Mouse (Mus musculus): ENCODE measurements around the gene Cdc7.

Gene Cdc7

DNA sequence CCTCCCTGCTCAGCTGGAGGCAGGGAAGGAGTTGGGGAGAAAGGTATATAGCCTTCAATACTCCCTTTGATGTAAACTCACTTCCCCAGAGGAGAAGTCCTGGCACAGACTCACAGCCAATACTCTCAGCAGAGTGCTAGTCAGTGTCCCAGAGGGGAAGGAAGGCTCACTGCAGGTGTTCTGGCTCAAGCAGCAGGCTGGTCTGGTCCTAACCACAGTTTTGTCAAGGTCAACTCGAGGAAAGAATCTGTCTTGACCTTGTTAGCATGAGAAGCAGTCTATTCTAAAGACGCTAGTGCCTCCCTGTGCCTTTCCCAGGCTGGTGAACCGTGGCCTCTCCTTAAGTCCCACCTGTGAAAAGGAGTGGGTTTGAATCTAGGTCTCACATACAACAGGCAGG, 30.6 kb downstream of the Cdc7 start:
- DNase-seq: no peak

DNA sequence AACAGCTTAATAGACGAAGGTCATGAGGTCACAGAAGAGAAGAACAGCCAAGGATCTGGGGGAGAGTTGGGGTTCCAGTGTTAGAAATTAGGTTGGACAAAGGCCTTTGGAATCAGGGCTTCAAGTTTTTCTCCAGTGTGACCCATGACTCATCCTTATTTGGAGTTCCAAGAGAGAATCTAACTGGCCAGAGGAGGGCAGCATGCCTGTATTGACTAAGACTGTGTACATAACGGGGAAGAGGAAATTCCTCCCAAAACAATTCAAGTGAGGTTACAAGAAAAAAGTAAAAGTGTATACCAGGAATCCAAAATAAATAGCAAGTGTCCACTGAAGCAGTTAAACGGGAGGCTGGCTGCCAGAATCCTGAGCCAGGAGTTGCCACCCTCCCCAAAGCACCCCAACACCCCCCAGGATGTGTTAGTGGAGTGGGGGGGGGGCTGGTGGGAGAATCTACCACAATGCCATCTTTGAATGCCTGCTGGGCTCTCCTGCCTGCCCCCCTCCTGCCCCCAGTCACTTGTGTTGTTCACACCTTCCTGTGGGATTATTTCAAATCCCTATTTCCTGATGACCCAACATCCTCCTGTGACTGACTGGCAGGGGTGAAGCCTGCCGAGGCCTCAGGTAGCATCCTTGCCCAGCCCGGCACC, 31.9 kb downstream of the Cdc7 start:
- peak; percentile 85 for DNase-seq

DNA sequence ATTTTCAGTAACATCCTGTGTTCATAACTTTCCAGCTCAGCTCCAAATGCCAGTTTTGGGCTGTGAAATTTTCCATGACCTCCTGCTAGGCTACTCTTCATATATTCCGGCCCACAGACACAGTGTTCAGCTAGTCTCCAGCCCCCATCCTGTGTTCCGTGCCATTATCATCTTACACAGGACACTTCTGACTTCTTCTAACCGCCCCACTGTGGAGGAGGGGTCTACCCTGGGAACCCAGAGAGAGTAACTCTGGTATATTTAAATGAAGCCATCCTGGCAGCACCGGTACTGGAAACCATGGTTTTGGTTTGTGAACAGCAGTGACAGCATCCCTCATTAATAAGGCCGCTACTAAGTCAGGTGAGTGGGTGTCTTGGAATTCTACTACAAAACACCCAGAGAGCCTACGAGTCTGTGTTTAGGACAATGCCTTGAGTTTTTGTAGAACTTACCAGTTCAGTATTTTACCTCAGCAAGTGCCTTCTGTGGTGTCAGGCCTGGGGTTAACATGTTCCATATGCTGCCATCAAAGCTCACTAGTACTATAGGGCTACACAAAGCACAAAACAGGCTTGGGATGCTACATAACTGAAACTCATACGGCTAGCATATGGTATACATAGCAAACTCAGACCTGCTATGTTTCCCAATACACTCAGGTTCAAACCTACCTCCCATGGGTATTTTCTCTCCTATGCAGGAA, 32.6 kb downstream of the Cdc7 start:
- no peak for DNase-seq

DNA sequence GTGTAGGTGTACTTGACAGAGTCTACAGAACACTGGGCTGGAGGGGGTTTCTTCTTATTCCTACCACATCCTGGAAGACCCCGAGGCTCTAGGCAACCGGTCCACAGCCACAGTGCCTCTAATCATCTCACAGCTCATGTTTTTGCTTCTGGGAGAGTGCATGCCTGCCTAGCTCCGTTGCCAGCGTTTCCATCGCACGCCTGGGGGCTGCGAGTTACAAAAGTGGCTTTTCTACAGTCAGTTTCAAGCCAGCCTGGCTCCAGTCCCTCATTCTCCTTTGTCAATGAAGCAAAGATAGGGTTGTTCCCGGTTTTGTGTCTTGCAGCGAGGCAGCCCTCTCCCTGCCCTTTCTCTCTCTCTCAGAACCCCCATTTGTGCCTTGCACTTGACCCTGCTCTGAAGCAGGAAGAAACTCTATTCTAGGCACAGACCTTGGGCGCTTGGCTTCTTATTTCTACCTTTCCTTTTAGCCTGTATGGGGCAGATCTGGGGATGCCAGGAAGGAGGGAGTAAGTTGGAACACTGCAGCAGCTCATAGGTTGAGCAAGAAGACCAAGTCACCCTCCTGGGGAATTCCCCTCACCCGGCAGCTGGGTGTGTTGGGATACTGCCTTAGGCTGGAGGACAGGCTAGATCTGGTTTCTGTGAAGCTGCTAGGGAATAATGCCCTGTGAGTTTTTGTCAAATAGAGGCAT, 37.4 kb downstream of the Cdc7 start:
- DNase-seq: no peak

DNA sequence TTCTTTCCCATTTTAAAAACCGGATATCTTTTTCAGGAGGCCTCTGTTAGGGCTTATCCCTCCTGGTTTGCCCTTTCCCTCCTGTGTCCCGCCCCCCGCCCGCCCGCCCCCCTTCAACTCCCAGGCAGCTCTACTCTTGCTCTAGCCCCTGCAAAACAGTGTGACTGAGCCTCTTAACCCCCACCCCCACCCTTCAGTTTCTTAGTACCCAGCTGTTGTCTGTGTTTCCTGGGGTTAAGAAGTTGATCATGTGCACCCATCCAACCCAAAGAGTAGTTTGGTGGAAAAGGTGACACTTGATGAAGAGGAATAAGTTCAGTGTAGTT, 37.9 kb downstream of the Cdc7 start:
- no peak for DNase-seq

DNA sequence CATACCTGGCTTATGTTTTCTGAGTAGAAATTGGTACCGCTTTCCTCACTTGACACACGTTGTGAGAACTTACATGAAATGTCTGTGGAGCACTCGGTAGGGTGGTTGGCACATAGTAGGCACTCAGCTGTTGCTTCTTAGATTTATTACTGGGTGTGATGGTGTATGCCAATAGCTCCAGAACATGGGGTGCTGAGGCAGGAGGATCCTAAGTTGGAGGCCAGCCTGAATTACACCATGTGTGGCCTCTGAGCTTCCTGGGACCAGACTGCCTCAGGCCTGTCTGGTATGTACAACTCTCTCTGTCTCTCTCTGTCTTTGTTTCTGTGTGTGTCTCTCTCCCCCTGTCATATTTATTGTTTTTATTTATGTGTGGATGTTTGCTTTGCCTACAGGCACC, 45.6 kb downstream of the Cdc7 start:
- DNase-seq: no peak

DNA sequence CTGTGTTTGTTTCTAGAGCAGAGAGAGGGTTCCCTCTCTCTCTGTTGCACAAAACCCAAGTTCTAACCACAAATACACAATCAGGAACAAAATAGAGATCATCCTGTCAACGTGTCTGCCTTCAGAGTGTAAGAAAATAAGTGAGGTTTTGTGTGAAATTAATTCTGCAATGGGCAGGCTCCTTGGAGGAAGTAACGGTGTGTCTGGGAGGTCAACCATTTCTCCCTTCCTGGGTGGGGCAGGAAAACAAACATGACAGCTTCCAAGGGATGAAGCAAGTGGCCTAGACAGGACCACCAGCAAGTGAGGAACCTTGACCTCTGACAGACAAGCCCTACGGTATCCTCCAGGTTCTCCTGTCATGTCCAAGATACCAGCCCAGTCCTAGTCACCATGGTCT, 46.2 kb downstream of the Cdc7 start:
- no peak for DNase-seq

DNA sequence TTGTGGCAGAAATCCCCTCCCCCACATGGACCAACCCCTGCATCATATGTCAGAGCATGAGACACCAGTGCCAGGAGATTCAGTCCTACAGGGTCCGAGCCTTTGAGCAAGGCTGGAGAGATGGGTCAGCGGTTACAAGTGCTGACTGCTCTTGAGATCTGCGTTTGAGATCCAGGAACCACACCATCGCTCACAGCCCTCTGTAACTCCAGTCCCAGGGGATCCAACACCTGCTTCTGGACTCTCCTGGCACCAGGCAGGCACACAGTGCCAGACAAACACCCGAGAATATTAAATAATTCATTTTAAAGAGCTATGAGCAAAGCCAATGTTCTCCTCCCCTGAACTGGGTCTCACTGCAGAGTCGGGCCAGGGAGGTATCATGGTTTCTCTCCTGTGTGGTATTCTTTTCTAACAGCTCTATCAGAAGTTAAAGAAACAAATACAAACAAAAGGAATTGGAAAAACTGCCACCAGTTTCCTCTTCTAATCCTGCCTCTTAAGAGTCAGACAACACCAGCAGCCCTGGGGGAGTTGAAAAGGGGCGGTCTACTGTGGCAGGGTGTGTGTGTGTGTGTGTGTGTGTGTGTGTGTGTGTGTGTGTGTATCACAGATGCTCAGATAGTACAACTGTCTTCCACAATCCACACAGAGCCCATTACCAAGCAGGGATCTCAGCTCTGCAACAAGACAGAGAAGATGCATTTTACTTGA, 47.4 kb downstream of the Cdc7 start:
- DNase-seq: no peak

DNA sequence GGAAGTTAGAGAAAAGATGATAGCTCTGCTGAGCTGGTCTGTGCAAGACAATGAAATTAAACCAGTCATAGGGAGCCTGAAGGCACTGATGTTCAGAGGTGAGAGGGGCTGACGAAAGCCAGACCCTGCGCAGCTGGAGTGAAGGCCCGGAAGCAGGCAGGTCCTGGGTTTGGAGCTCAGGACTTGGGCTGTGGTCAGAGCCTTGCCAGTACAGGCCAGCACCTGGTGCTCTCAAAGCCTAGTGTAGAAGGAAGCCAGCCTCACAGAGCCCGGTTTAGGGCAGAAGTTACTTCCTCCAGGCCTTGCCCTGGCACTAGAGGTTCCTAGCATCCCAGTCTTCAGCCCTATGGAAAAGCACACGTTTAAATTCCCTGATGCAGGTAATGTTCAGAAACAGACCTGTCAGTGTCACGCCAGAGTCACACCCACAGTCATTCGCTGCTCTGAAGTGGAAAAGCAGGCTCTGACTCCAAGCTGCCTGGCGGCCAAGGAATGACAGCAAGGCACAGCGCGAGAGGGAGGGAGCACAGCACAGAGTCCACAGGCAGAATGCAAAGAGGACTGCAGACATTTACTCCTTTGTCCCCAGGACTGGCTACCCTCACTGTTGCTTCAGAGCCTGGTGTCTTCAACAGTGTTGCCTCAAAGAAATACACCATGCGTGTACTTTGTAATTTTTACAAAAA, 48.1 kb downstream of the Cdc7 start:
- no peak for DNase-seq

DNA sequence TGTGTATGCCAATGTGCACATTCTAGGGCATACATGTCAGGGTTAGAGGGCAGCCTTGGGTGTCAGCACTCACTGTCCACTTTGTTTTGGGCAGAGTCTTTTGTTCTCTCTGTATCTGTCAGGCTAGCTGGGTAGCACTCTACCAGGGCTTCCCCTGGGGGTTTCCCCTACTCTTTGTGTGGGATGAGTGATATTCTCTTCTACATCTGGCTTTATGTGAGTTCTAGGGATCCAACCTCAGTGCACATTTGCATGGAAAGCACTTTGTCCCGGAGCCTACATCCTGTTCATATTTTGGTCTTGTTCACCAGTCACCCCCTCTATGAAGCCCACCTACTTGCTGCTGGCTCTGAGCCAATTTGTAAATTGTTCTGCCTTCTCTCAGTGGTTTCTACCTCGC, 49.3 kb downstream of the Cdc7 start:
- DNase-seq: no peak

DNA sequence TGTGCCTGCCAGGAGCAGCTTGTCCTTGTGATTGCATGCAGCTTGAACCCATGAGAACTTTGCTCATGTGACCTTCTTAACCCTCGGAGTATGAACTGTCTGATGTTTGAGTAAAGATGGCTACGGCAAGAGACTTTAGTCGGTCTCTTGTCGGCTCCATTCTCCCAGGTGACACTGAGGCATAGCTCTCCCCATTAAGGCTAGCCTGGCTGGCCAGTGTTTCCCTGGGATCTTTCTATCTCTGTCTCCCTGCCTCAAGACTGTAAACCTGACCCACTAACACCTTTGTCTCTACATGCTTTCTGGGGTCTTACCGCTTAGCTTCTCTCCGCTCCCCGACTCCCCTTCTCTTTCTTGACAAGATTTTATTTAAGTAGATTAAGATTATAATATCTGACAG, 50.0 kb downstream of the Cdc7 start:
- DNase-seq: no peak

DNA sequence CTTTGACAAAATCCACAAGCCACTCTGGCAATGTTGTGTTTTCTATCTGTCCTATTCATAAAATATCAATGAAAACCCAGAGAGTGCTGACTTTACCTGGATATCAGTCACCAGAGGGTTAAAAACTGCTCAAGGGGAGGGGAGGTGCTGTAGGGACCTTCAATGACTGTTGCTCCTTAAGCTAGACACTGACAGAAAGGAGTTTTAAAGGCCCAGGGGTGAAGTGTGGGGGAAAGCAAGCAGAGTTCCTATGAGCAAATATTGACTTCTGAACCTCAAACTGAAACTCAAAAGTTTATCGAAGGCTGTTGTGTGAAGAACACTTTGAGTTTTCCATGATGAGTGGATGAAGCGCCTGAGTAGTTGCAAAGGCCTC, 50.9 kb downstream of the Cdc7 start:
- no peak for DNase-seq

DNA sequence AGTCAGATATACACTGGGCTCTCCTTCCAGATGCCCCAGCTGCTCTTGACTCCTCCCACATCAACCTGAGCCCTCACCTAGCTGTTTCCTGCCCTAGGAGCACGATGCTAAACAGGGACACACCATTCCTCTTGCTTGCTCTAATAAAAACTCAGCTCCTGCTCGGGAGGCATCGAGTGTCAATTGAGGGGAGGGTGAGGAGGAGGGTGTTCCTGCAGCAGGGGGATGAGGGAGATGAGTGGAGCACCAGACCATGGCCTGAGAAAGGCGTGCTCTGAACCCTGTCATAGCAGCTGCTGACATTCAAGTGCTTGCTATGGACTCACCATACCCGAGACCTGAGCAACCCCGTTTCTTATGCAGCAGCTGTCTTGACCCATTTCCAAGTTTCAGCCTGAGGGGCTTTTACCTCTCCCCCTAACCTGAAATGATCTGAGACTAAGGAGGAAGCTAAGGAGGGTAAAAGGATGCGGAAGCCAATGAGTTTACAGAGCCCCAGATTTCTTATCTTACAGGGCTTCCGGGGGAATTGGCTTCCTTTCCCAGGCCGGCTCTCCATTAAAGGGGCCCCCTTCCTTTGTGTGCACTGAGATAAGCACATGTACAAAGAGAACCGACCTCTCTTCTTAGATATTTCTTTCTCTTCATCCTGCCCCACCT, 51.4 kb downstream of the Cdc7 start:
- no peak for DNase-seq

DNA sequence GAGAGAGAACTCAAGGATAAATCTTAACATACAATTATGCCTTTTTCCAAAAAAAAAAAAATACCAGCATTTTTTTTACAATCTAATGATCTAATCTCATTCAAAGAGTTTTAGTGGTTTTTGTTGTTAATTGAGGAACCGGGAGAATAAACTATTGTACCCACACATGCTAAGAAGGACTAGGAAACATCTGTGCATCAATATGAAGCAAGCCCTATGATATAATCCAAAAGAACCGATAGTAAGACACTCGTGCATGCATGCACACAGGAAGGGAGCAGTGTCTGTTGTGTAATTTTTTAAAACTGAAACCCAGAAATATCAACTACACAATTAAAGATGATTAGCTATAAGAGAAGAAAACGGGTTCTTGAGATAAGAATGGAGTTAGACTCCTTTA, 52.4 kb downstream of the Cdc7 start:
- no peak for DNase-seq

DNA sequence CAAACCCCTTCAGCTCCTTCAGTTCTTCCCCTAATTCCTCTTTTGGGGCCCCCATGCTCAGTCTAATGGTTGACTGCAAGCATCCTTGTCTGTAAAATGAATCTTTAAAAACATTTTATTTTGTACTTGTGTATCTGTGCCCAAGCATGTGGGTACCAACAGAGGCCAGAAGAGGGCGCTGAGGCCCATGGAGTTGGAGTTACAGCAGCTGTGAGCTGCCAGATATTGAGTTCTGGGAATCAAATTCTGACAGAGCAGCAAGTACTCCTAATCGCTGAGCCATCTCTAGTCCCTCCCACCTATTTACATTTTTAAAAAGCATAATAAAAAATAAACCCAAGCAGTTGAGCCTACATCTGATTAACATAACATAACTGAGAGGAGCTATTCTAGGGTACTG, 53.4 kb downstream of the Cdc7 start:
- DNase-seq: no peak

DNA sequence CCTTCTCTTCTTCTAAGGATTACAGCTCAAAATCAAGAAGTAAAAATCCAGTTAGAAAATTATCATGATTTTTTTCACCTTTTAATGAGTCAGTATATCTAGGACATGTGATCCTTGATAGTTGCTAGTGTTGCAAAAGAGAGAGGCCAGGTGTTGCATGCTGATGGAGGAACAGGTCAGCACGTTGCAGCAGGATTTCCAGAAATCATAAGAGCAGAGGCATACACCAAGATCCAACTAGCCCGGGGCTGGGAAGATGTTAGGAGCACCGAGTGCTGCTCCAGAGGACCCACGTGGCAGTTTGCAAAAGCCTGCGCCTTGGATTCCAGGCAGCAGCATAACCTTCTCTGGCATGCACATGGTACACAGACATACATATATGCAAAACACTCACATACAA, 54.9 kb downstream of the Cdc7 start:
- no peak for DNase-seq

DNA sequence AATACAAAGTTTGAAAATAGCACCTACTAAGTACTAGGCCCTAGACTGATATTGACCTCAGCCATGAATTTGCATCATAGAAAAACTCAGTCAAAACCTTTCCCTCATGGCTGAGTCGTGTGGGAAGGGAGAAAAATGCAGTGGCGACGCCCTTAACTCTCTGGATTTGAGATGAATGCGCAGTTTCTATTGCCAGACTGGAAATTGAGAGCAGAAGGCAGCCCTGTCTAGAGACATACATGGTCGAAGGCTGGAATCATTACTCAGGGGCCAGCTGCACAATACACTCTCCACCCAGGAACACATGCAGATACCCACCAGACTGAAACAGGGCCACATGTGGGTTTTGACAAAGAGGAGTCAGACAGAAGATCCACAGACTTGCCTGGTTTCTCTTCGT, 55.8 kb downstream of the Cdc7 start:
- DNase-seq: no peak

DNA sequence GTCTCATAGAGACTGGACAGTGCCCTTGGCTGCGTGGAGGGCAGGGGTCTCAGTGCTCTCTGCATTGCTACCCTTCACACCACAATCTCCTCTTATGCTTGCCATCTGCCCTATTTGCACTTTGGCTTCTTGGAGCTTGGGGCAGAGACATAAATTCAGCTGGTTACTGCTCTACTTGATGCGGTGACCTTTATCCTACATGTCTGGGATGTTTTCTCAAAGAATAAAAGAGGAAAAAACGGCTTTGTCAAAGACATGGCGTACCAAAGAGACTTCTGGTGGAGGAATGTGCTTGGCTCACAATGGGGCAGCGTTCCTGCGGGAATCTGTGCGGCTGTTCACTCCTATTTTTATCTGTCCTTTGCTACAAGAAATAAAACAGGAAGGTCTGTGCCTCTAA, 56.2 kb downstream of the Cdc7 start:
- DNase-seq: no peak

DNA sequence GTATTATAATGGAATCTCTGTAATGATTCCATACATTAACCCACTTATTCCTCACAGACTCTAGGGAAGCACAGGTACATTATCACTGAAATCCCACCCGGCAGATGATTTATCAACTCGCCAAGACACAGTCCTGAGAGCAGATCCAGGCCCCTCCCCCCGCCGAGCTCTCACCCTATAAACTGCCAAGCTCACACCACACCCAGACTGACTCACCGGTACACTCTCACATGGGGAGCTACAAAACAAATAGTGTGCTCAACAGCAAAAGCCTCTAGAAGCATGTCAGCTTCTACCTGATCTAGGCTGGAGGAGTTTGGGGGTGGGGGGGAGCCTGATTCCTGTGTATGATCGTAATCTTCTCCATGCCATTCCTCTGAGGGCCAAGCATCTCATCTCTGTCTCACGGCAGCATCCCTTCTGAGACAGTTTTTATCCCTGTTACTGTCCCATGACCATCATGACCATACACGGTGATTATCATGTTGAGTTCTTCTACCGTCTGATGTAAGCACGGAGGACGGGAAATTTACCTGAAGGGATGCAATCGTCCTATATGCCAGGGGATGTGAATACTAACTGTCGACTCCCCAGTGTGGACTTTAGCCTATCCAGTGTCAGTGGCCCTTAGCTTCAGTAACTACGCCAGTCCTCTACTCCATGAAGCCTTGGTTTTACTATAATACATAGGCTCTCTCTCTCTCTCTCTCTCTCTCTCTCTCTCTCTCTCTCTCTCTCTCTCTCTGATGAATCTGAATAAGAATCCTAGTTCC, 57.4 kb downstream of the Cdc7 start:
- no peak for DNase-seq

DNA sequence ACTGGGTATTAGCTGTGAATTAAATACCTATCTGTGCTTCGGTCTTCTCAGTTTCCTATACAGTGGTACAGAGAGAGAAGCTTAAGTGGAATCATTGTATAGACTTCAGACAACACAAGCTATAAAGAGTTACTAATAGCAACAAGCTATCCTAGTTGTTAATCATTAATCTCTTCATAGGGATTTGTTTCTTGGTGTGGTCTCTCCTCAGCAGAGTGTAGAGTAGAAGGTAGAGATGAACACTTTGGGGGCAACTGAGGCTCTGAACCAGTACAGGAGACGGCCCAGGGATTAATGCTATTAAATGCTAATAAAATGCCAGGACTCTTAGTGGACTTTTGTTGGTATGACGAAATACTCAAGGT, 57.9 kb downstream of the Cdc7 start:
- DNase-seq: no peak

DNA sequence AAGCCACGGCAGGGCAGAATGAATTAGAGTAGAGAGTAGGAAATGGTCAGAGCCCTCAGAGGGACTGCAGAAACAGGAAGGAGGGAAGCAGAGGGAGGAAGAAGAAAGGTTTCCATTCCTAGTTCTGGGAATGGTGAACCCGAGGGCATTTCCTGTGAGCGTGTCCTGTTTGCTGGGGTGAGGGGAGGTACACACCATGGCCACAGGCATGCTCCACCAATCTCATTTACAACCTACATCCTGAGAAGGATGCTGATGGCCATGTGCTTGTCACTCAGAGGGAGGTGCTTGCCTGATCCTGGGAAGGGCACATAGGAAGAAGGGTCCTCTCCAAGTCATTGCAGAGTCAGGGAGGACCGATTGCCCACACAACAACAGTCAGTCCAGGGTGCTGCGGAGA, 59.8 kb downstream of the Cdc7 start:
- no peak for DNase-seq

DNA sequence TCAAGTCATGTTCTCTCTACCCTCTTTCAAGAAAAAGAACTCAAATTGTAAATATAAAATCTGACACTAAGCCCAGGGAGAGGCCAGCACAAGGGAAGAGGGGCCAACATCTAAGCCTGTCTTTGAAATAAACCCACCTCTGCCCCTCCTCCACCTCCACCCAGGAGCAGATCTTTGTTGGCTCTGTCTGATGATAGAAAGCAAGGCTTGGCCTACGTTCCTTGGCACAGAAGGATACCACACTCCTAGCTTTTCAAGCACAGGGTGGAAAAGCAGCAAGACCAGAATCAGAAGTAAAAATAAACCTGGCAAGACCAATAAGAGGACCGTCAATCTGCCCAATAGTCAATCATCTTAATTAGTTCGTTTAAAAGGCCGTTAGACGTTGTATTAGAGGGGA, 61.2 kb downstream of the Cdc7 start:
- DNase-seq: no peak

Measured in kidney, postnatal 10 days (tissue).